Mouse (Mus musculus) thymus, adult 18-20 months (tissue): ENCODE results near the gene Calm1.
A peak's percentile ranks its signal among the peaks of the same experiment; 100 is the strongest.
"Not testable (repeated sequence)": the region's sequence is repeated elsewhere in the genome, so short reads cannot be mapped to it uniquely, and the experiment has no call there.

Experiments
- DNase-seq, 2 experiments: peaks; one replicate each; pipeline ENCODE4 v3.0.0; 2022; ENCODE audit warnings: mixed read lengths in 2 of 2

Calm1 gene

DNA sequence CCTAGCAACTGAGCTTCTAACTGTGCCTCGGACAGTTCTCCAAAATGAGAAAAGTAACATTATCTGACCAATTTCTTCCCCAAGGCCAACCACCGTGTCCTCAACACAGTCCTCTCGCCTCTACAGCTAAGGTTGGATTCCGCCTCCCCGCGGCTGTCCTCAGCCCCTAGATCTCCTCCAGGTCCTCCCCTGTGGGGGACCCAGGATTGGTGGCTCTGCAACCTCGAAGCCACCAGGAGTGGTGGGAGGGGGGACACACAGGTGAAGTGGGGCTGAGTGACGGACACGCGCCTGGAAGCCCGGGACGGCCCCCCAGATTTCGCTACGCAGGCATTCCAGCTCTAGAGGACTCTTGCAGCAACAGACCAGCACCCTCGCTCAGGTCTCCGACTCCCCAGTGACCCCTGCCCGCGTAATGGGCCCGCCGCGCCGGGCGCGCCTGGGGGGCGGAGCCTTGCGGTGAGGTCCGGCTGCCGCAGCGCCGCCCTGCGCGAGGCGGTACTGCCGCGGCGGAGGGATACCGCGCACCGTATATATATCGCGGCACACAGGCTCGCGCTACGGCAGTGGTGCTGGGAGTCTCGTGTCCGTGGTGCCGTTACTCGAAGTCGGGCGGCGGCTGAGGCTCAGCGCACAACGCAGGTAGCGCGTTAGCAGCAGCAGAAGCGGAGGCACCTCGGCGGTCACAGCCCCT is at the start of gene Calm1:
Gene Calm1 (plus strand): TSS at position 469 of the 694 bp plus-strand sequence.
- DNase-seq: peak; percentile 85 to 87

DNA sequence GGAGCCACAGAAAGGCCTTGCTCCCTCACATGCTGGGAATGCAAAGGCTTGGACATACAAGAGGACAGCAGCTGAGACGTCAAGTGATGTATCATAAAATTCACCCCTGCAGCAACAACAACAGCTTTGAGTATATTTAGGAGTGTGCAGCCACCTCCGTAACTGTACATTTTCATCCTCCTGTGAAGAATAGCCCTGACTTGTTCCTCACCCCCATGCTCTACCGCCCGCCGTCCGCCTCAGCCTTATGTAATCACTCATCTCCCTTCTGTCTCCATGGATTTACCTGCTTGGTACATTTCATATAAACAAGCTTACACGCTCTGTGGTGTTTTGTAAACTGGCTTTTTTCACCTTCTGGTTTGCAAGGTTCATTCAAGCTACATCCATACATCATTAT is 46.8 kb upstream of the Calm1 start:
- no peak for DNase-seq

DNA sequence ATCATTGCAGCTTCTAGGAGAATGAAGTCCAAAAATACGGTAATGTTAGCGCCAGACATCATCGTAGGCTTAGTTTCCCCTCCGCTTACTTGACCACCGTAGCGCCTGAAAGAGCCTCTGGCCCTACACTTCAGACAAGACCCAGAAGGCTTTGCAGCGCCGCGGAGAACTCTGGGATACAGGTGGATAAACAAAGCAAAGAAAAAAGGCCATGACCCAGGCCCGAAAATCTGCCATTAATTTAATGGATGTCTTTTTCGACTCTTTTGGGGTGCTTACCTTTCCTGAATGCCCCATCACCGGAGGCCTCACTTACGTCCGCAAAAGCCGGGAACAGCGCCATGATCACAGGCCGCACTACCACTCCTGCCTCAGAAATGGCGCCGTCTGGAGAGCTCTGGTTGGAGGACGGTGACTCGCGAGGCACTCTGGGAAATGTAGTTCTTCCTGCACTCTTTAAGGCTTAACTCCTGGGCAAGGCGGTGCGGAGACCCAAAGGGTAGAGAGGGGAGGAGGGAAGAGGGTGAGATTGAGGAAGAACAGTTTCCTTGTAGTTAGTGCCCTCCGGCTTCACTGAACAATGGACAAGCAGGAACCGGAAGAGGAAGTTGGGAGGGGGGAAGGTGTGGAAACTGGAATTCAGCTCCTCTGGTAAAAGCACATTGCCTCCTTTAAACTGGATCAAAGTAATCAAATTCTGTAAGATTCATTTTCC is 39.8 kb upstream of the Calm1 start, which contains the start of gene Nrde2:
Gene Nrde2 (minus strand): TSS at position 393 of the 715 bp plus-strand sequence.
- DNase-seq: peak; percentile 87 to 92

DNA sequence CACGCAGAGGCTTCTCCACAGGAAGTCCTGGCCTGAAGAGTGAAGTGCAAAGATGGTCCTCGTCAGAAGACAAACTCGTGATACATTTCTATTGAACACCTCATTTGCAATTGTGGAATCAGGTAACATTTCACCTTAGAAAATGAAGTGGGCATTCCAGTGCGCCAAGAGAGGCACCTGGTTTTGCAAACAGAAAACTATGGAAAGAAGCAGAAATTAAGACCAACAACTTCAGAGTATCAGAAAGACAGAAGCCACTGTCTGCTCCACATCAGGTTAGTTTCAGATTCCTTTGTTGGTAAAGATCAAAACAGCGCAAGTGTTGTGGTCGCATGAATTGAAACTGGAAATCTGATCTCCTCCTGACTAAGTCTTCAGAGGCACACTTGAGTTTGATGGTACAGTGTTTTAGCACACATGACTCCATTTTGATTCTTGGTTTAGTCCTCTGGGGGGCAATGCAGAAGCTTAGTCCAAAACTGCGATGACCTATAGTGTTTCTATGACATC is 34.2 kb upstream of the Calm1 start:
- no peak for DNase-seq

DNA sequence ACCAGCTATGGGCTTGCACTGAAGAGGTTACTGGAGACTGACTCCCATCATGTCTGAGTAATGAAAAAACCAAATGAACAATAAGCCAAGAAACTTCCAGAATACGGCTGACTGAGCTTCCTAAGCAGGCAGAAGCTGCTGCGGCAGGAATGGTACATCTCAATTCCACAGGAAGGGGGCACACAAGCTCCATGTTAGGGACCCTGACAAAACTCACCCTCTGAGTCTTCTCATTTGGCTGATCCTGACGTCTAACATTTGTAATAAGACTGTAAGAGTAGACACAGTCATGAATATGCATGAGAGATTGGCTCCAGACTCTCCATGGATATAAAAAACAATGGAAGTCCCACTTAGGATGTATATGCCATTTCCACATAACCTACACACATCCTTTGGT is 33.1 kb upstream of the Calm1 start:
- no peak for DNase-seq

DNA sequence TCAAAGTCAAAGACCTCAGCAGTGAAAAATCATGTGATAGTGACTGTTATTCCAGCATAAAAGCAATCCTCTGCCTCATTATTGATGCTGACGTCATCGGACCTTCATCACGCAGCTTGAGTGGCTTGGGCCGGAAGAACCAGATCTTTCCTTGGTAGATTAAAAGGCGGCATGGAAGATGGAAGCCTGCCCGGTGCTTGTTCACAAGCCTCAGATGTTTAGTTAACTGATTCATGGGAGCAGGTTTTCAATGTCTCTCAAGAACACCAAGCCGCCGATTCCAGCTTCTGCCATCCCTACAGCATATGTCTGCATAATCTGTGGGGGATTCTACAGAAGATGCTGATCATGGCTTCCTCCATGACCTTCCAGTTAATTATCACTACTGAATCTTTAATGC is 32.3 kb upstream of the Calm1 start:
- DNase-seq: no peak

DNA sequence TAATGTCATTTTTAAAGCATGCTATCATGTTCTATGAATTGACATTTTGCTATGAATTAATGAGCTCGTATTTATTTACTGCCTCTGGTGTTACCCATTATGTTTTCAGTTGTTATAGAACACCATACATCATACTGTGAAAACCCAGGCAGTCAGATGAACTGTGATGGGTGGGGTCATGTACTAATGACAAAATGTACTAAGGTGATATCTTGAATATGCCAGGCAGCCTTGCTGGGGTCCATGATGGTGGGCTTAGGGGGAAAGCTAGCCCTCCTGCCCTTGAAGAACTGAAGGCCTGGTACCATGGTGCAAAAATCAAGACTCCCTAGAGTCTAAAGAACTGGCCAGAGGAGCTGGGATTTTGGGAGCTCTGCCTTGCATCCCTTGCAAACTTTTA is 31.7 kb upstream of the Calm1 start:
- no peak for DNase-seq

DNA sequence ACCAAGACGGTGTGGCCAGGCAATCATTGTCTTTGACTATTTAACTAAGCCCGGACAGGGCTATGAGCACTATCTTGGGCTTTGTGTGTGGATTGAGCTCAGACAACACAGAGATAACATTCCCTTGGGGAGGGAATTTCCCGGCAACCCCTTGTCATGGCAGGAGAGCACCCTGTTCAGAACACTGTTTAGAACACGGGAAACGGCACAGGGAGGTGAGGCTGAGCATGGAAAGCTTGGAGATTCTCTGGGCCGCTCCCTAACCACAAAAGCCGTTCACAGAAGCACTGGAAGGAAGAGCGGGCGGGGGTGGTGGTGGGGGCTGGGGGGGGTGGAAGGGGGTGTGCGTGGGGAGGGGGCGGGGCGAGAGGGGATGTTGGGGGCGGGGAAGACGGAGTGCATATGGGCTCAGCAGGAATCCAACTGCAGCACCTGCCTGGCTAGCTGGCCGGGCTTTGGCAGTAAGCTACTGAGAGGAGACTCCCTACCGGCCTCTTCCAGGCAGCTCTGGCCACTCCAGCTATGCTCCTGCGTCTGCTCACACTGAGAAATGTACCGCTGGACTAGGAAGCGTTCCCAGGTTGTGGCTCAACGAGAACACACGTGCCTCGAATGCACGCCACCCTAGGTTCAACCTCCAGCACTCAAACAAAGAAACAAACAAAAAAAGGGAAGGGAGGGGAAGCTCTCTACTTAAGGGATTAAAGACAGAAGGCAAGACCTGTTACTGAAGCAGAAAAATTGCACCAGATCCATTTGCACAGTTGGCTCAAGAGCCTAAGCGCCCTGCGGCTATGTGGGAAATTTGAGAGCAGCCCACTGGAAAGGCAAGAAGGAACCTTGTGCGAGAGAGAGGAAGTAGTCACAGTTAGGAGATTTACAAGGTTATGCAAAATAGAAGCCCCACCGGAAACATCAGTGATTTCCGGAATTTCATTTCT is 31.0 kb upstream of the Calm1 start:
- peak; percentile 15 to 22 for DNase-seq

DNA sequence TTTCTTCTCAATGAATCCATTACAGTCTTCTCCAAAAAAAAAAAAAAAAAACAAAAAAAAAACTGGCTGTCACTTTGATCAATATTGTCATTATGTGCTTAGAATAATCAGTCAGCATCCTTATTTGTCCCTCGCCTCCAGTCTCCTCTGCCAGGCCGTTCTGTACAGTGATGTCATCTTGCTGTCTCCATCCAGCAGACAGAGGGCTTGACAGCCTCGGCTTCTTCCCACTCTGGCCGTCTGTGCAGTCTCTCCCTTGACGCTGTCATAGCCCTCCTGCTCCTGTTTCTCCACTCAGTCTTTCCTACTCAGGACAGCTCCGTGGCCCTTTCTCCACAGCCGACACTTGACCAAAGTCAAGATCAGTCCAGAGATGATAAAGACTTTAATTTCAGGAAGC is 26.8 kb upstream of the Calm1 start:
- DNase-seq: no peak

DNA sequence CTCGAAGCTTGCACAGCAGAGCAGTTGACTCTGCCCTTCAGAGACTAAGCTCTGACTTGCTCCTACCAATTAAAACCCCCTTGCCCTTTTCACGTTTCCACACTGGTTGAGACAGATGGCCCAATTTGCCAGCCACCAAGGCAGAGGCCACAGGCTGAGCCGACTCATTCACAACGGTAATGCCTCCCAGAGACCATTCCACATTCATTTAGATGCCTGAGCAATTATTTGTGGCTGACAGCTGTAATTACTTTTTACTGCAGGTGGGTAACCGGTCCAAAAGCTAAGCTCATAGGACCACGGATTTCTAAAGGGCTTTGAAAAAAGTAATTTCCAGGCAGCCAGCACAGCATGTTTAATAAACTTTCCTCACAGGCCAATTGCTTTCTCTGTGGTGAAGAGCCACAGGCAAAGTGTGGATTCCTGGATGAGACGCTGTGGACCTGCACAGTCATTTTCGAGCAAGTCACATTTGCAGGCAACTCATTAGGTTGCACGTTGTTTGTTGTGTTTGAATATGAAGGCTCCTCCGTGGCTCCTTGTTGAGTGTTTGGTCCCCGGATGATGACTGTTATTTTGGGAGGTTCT is 22.7 kb upstream of the Calm1 start:
- DNase-seq: no peak

DNA sequence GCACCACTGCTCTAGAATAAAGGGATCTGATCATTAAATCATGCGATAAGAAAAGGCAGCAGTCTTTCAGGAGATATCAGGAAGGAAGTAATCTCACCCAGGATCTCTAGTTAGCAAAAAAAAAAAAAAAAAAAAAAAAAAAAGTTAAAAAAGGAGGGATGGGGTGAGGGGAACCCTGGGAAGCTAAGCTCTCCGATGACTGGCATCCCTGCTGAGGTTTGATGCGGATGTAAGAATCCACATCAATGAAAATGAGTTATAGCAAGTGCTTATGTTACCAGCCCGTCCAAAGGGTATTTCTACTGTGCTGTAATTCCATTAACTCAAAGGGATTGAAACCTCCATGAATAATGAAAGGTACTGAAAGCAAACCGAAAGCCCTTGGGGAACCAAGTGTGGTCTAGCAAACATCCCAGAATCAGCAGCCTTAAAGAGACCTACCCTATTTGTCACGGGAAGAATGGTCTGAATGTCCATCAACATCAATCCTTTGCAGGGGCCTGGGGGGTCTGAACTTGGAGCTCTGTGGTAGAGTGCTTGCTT is 20.3 kb upstream of the Calm1 start:
- no peak for DNase-seq

DNA sequence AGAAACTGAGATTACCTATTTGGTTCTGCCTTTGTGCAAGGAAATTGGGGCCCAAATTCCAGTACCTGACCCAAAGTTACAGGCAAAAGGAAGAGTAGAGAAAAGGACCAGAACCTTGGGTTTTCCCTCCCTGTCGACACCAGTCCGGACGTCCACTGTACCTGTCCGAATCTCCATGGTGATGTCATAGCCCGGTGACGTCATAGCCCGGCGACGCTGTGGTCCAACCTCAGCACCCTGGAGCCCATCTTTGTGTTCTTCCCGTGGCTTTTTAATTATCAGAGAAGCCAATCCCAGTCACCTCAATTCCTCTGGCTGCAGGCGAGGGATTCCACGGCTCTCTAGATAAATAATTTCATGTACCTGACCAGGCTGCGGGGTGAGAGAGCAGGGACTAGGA is 18.4 kb upstream of the Calm1 start:
- no peak for DNase-seq

DNA sequence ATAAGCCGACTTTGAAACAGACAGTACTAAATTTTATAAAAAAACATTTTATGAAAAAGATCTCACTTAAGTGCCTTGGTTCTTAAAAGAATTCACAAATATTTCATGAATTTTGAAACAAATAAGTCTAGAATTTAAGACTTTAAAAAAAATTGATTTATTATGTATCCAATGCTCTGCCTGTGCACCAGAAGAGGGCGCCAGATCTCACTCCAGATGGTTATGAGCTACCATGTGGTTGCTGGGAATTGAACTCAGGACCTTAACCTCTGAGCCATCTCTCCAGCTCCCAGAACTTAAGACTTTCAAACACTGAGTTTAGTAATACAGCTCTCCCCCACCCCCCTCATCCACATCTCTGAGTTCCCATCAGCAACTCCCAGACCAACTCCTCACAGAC is 16.6 kb upstream of the Calm1 start:
- DNase-seq: no peak

DNA sequence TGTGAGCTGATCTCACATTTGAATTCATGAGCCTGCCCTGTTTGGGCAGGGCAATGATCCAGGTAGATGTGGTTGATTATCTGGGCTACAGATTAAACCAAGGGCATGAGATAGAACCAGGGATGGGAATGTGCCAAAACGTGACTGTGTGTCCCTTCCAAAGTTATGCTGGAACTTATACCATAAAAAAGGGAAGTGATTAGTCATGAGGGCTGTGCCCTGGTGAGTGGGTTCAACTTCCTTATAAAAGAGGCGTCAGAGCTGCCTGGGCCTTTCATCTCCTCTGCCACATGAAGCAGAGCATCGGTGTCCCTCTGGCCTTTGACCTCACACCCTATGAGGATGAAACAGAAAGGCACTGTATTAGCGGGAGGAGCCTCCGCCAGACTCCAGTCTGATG is 15.3 kb upstream of the Calm1 start:
- DNase-seq: no peak

DNA sequence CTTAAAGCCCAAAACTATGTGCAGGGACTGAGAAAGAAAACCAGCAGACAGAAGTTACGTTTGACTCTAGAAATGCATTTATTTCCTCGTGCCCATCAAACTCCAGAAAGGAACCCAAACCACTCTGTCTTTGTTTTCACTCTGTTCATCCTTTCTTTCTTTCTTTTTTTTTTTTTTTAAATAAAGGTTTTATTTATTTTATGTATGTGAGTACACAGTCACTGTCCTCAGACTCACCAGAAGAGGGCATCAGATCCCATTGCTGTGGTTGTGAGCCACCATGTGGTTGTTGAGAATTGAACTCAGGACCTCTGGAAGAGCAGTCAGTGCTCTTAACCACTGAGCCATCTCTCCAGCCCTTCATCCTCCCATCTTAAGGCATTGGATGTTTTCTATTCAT is 14.3 kb upstream of the Calm1 start:
- not testable (repeated sequence) for DNase-seq

DNA sequence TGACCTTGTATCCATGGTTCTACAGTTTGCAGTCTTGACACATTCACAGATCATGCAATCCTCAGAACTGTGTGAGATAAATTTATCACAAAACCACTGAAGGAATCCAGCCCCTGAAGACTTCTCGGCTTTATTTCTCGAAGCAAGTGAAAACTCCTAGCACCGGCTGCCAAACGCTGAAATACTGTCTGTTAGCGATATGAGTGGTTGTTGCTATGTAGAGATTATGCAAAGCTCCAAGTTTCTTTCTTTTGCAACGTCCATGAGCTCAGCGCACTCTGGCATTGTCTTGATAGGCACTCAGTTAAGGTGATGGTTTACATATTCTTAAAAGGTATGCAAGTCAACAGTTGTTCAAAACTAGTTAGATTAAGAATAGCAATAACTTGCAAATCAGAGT is 13.3 kb upstream of the Calm1 start:
- no peak for DNase-seq

DNA sequence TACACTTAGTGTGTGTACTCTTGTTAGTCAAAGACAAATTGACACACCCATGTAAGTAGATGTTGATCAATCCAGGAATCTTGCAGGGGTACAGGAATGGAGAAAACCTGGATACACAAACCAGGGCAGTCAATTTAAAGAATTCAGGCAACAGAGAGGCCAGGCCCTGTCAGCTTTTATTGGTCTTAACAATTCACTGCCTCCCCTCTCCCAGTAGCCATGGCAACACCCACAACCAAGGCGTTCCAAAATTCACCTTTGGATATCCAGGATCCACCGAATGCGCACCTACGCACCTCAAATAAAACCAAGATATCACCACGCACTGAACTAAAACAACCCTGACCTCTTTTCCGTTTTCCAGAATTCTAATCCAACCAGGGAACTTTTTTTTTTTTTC is 12.9 kb upstream of the Calm1 start:
- DNase-seq: no peak

DNA sequence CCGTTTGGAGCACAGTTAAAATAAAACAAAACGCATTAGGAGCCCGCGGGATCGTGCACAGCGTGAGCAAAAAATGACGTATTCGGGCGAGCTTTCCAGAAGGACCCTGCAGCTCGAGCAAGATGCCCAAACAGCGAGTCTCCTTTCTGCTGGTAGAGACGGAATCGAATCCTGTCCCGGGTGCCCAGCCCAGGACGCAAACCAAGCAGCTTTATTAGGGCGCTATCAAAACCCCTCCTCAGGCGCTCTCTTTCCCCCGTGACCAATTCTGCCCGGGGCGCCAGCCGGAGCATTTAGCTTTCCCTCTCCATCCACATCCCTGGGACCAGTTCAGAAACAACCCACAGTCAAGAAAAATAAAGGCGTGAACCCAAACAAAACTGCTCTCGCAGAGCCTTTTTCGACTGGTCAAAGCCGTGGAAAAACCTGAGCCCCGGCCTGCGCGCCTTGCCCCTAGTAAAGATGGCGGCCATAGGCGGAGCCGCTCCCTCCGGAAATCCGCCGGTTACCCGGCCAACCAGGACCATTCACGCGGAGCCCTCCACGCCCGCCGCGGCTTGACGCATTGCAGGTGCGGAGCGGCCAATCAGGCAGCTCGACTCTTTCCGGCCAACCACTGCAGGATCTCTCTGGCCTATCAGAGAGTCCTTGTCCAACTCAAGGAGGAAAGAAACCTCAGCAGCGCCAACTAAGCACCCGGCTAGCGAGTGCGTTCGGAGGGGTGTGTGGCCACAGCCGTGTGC is 12.1 kb upstream of the Calm1 start:
- DNase-seq: peak; percentile 99

DNA sequence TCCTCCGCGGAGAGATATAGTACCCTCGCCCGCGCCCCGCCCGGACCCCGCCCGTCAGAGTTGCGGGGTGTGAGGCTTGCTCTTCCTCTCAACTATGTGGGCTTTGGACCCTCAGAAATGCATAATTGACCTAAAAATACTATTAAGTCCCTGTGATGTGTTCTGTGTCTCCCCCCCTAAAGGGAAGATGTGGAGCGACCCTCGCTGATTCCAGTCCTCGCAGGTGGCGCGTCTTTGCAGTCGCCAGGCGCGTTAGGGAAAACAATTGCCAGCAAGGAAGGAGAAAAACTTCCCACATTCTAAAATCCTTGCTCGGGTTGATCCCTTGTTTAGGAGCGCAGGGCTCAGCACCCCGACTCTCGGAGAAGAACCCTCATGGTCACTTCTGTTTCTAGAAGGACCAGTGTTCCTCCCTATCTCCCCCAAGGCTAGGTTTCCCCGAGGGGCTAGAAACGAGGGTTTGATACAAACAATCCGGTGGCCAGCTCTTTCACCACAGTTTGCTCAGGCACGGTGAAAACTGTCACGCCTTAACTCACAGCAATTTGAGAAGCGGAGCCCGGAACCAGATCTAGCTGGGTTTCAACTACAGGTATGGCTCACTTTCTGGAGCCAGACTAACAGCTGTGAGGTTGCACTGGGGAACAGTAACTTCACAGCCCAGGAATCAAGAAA is 11.3 kb upstream of the Calm1 start:
- peak; percentile 13 to 41 for DNase-seq

DNA sequence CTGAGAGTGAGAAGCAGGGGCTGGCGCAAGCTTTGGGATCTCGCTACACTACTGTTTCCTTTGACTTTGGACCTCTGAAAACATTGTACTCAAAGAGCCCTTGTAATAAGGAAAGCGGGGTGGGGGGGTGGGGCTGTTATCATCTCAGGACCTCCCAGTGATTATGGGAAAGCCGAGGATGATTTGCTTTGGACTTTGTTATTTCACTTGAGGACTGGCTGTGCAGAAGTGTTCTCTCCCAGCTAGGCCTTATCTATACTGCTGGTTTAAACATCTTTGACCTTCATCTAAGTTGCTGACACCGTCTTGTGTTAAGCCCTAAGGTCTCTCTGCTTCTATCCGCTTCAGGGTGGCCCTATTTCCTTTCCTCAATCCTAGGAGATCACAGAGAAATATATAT is 8.4 kb upstream of the Calm1 start:
- no peak for DNase-seq

DNA sequence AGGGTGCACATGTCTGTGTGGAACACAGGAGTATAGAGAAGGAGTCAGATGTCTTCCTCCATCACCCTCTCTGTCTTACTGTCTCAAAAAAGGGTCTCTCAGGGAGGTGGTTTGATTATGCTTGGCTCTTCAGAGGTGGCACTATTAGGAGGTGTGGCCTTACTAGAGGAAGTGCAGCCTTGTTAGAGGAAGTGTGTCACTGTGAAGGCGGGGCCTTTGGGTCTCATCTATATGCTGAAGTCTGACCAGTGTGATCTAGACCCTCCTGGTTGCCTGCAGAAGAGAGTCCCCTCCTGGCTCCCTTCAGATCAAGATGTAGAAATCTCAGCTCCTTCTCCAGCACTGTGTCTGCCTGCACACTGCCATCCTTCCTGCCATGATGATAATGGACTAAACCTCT is 5.1 kb upstream of the Calm1 start:
- no peak for DNase-seq
